8 mouse cellular contexts compared by ENCODE assay signal in genomic region chr17:3313711-3314624, GRCm38 (mm10). TPM values are rescaled to one million over a fixed set of nuclear protein-coding genes. Genes with fewer than 3 reads are reported as not detected.
A peak's percentile ranks its signal among the peaks of the same experiment; 100 is the strongest.
DNase-seq lines count a peak whose midpoint lies in the region; ATAC-seq and TF ChIP-seq lines count a peak whose summit lies in the region.

No protein-coding gene starts in this region.

- intact Hi-C loops in heart, postnatal 25 days (cut with DNase I): no loop called here

- H3K4me1 ChIP-seq in forebrain, embryonic 15.5 days: peaks cover 6% of the 10 kb centered on the region; the same call in 1 of the 2 replicates
- H3K4me1 ChIP-seq in lung, embryonic 15.5 days: peaks cover 5% of the 10 kb centered on the region

- 4% methylated on average over 60 of the region's 60 CpGs for WGBS in forebrain, embryonic 15.5 days
- 9% methylated on average over 43 of the region's 60 CpGs for WGBS in lung, embryonic 15.5 days

- no peaks in the 10 kb centered on the region for H3K36me3 ChIP-seq in forebrain, embryonic 15.5 days
- H3K36me3 ChIP-seq in lung, embryonic 15.5 days: no peaks in the 10 kb centered on the region

- no peak for TF ChIP-seq CTCF in layer of hippocampus, adult 2 months (conservative IDR thresholded peaks at IDR 0.05)

- peak; percentile 79; the same call in 1 of the 2 replicates for ATAC-seq in cerebellum, adult (ENCODE audit: insufficient number of reproducible peaks, low FRiP score, low TSS enrichment)
- ATAC-seq in forebrain, embryonic 15.5 days (replicated peaks): peak; percentile 96
- ATAC-seq in lung, embryonic 15.5 days (ENCODE audit: borderline replicate concordance, extremely low read depth, low FRiP score, low TSS enrichment): peak; percentile 97

- no peaks in the 10 kb centered on the region for H3K9me3 ChIP-seq in forebrain, embryonic 15.5 days
- H3K9me3 ChIP-seq in lung, embryonic 15.5 days: no peaks in the 10 kb centered on the region

- H3K9ac ChIP-seq in forebrain, embryonic 15.5 days (replicated peaks): peak overlapping the region; percentile 59
- peak overlapping the region; percentile 50 for H3K9ac ChIP-seq in lung, embryonic 15.5 days

- H3K4me3 ChIP-seq in forebrain, embryonic 15.5 days: peak overlapping the region; percentile 49
- peak overlapping the region; percentile 55 for H3K4me3 ChIP-seq in layer of hippocampus, adult 2 months
- peak overlapping the region; percentile 44 for H3K4me3 ChIP-seq in lung, embryonic 15.5 days

- H3K4me2 ChIP-seq in forebrain, embryonic 15.5 days (replicated peaks): peak overlapping the region; percentile 74
- H3K4me2 ChIP-seq in lung, embryonic 15.5 days: peak overlapping the region; percentile 70

- H3K27me3 ChIP-seq in forebrain, embryonic 15.5 days: no peaks in the 10 kb centered on the region
- no peaks in the 10 kb centered on the region for H3K27me3 ChIP-seq in lung, embryonic 15.5 days

- DNase-seq in ES-CJ7 (ENCODE audit: low read depth, low spot score): peak; percentile 71
- peak; percentile 44 for DNase-seq in heart, postnatal 25 days (ENCODE audit: low spot score)
- DNase-seq in layer of hippocampus, adult 2 months (ENCODE audit: low spot score in 2 of 2): peak; percentile 43 to 61
- peak; percentile 70 for DNase-seq in ovary, adult 18-20 months (ENCODE audit: low spot score)
- DNase-seq in thymus, adult 18-20 months: peak; percentile 57 to 65

- H3K27ac ChIP-seq in forebrain, embryonic 15.5 days (replicated peaks): 0 out of 2 replicates have a peak overlapping the region, but pooled peaks have one; percentile 33
- 0 out of 2 replicates have a peak overlapping the region, but pooled peaks have one; percentile 71 for H3K27ac ChIP-seq in layer of hippocampus, adult 2 months
- 0 out of 2 replicates have a peak overlapping the region, but pooled peaks have one; percentile 22 for H3K27ac ChIP-seq in lung, embryonic 15.5 days

RNA-seq across cellular contexts. Expression of gene Tiam2, which starts 12.4 kb away (rescaled TPM):
- 119 and 122 TPM in 2 replicates for polyA plus RNA-seq in forebrain, embryonic 15.5 days (2015; fragmentation: Nextera tagmentation; extraction: Ambion mirVana)
- total RNA-seq in heart, postnatal 25 days (2021): 1 to 10 TPM; 2.0 to 2.3 TPM
- 10 to 100 TPM; 33.8 to 42.9 TPM for total RNA-seq in layer of hippocampus, adult 2 months (2021)
- polyA plus RNA-seq in lung, embryonic 15.5 days (2015; fragmentation: Nextera tagmentation; extraction: Ambion mirVana): 5.4 and 5.6 TPM in 2 replicates

Comparison
In these comparisons a context has a peak if more than half of its experiments do, and no peak if none do; other contexts are left out.
1. Peak in every context shown above with its lines: DNase-seq, ATAC-seq, H3K4me3 ChIP-seq and H3K27ac ChIP-seq.
2. RNA of gene Tiam2, which starts 12.4 kb away (total RNA-seq): 33.8 to 42.9 TPM in layer of hippocampus, adult 2 months; 2.0 to 2.3 TPM in heart, postnatal 25 days; every median in the first group is over 10 times any median in the second.